Mouse (Mus musculus): ENCODE data around the gene Wipi2. TPM values are rescaled to one million over a fixed set of nuclear protein-coding genes. Genes with fewer than 3 reads are reported as not detected.

The Wipi2 gene
- total and polyA plus RNA-seq, 3 experiments, result 10.9 to 42.8 (median 42.7) TPM

GRCm38 (mm10) chr5:142679065-142679464 lies 51.6 kb downstream of the Wipi2 start:
- Histone ChIP-seq H3K9me3 (replicated peaks) (peaks cover 7% of the 10 kb centered on the region), H3K4me1 (ENCODE audit: insufficient read depth, low read depth, low read length) (peaks cover 22% of the 10 kb centered on the region), H3K4me3 (ENCODE audit: low read depth, low read length) (no peak overlapping the region), H3K27me3 (ENCODE audit: insufficient read depth, low read length) (peaks cover 7% of the 10 kb centered on the region), H3K36me3 (replicated peaks) (no peaks in the 10 kb centered on the region)
- ATAC-seq (ENCODE audit: extremely low read depth, insufficient number of reproducible peaks, low FRiP score, poor library complexity, severe bottlenecking), result no peak
- no peak for TF ChIP-seq GATA2 (IDR thresholded peaks at IDR 0.05; ENCODE audit: borderline replicate concordance, low read depth, low read length)
- TF ChIP-seq CTCF (IDR thresholded peaks at IDR 0.05; ENCODE audit: low read depth, low read length), result no peak
- TF ChIP-seq TAL1 (conservative IDR thresholded peaks at IDR 0.05; ENCODE audit: low read depth, low read length), result peak; percentile 10; the same call in 1 of the 2 replicates
- TF ChIP-seq GATA1 (IDR thresholded peaks at IDR 0.05; ENCODE audit: borderline replicate concordance, low read length), result no peak
- DNase-seq (ENCODE audit: low spot score), result no peak

- Histone ChIP-seq H3K9me3 (replicated peaks) (peaks cover 7% of the 10 kb centered on the region), H3K27me3 (ENCODE audit: insufficient read depth, low read length) (peaks cover 9% of the 10 kb centered on the region), H3K4me3 (ENCODE audit: low read depth, low read length) (no peak overlapping the region), H3K4me1 (ENCODE audit: insufficient read depth, low read depth, low read length) (peaks cover 18% of the 10 kb centered on the region), H3K36me3 (replicated peaks) (no peaks in the 10 kb centered on the region)
- no peak for ATAC-seq (ENCODE audit: extremely low read depth, insufficient number of reproducible peaks, low FRiP score, poor library complexity, severe bottlenecking)
- no peak for DNase-seq (ENCODE audit: low spot score)
- TF ChIP-seq GATA1 (IDR thresholded peaks at IDR 0.05; ENCODE audit: borderline replicate concordance, low read length), result no peak
- TF ChIP-seq CTCF (IDR thresholded peaks at IDR 0.05; ENCODE audit: low read depth, low read length), result no peak
- TF ChIP-seq GATA2 (IDR thresholded peaks at IDR 0.05; ENCODE audit: borderline replicate concordance, low read depth, low read length), result no peak
- no peak for TF ChIP-seq TAL1 (conservative IDR thresholded peaks at IDR 0.05; ENCODE audit: low read depth, low read length)
- TF ChIP-seq POLR2AphosphoS5 (IDR thresholded peaks at IDR 0.05; ENCODE audit: insufficient replicate concordance, low read depth, low read length), result no peak
Observed at GRCm38 (mm10) chr5:142681911-142682310, 54.4 kb downstream of the Wipi2 start.

GRCm38 (mm10) chr5:142682529-142682928 lies 55.0 kb downstream of the Wipi2 start:
- no peak for DNase-seq (ENCODE audit: low spot score)
- peaks cover 16% of the 10 kb centered on the region for H3K4me1 ChIP-seq (ENCODE audit: insufficient read depth, low read depth, low read length)
- H3K36me3 ChIP-seq (replicated peaks), result no peaks in the 10 kb centered on the region
- TF ChIP-seq GATA1 (IDR thresholded peaks at IDR 0.05; ENCODE audit: borderline replicate concordance, low read length), result no peak
- TF ChIP-seq CTCF (IDR thresholded peaks at IDR 0.05; ENCODE audit: low read depth, low read length), result no peak
- H3K4me3 ChIP-seq (ENCODE audit: low read depth, low read length), result no peak overlapping the region
- peaks cover 7% of the 10 kb centered on the region for H3K9me3 ChIP-seq (replicated peaks)
- H3K27me3 ChIP-seq (ENCODE audit: insufficient read depth, low read length), result peaks cover 12% of the 10 kb centered on the region
- ATAC-seq (ENCODE audit: extremely low read depth, insufficient number of reproducible peaks, low FRiP score, poor library complexity, severe bottlenecking), result no peak

GRCm38 (mm10) chr5:142688866-142689265 lies 61.4 kb downstream of the Wipi2 start:
- Histone ChIP-seq H3K36me3 (replicated peaks) (no peaks in the 10 kb centered on the region), H3K9me3 (replicated peaks) (no peaks in the 10 kb centered on the region), H3K4me3 (ENCODE audit: low read depth, low read length) (no peak overlapping the region), H3K4me1 (ENCODE audit: insufficient read depth, low read depth, low read length) (no peaks in the 10 kb centered on the region), H3K27me3 (ENCODE audit: insufficient read depth, low read length) (peaks cover 36% of the 10 kb centered on the region)
- no peak for DNase-seq (ENCODE audit: low spot score)
- no peak for ATAC-seq (ENCODE audit: extremely low read depth, insufficient number of reproducible peaks, low FRiP score, poor library complexity, severe bottlenecking)
- TF ChIP-seq GATA1 (IDR thresholded peaks at IDR 0.05; ENCODE audit: borderline replicate concordance, low read length) (no peak), CTCF (IDR thresholded peaks at IDR 0.05; ENCODE audit: low read depth, low read length) (no peak), POLR2AphosphoS5 (IDR thresholded peaks at IDR 0.05; ENCODE audit: insufficient replicate concordance, low read depth, low read length) (no peak), TAL1 (conservative IDR thresholded peaks at IDR 0.05; ENCODE audit: low read depth, low read length) (no peak), GATA2 (IDR thresholded peaks at IDR 0.05; ENCODE audit: borderline replicate concordance, low read depth, low read length) (no peak)

- no peak overlapping the region for H3K4me3 ChIP-seq (ENCODE audit: low read depth, low read length)
- H3K4me1 ChIP-seq (ENCODE audit: insufficient read depth, low read depth, low read length), result no peaks in the 10 kb centered on the region
- TF ChIP-seq GATA1 (IDR thresholded peaks at IDR 0.05; ENCODE audit: borderline replicate concordance, low read length) (no peak), CTCF (IDR thresholded peaks at IDR 0.05; ENCODE audit: low read depth, low read length) (no peak), GATA2 (IDR thresholded peaks at IDR 0.05; ENCODE audit: borderline replicate concordance, low read depth, low read length) (no peak), TAL1 (conservative IDR thresholded peaks at IDR 0.05; ENCODE audit: low read depth, low read length) (no peak), POLR2AphosphoS5 (IDR thresholded peaks at IDR 0.05; ENCODE audit: insufficient replicate concordance, low read depth, low read length) (no peak)
- peaks cover 33% of the 10 kb centered on the region for H3K27me3 ChIP-seq (ENCODE audit: insufficient read depth, low read length)
- no peak for DNase-seq (ENCODE audit: low spot score)
- no peaks in the 10 kb centered on the region for H3K36me3 ChIP-seq (replicated peaks)
- H3K9me3 ChIP-seq (replicated peaks), result no peaks in the 10 kb centered on the region
- ATAC-seq (ENCODE audit: extremely low read depth, insufficient number of reproducible peaks, low FRiP score, poor library complexity, severe bottlenecking), result no peak
Observed at GRCm38 (mm10) chr5:142690343-142690742, 62.8 kb downstream of the Wipi2 start.

GRCm38 (mm10) chr5:142692248-142692647 lies 64.8 kb downstream of the Wipi2 start, which contains the start of gene Slc29a4:
Gene Slc29a4, plus strand, starts transcription at chr5:142692512.
- Histone ChIP-seq H3K27me3 (ENCODE audit: insufficient read depth, low read length) (peaks cover 30% of the 10 kb centered on the region), H3K36me3 (replicated peaks) (no peaks in the 10 kb centered on the region), H3K4me3 (ENCODE audit: low read depth, low read length) (no peak within 1 kb of the TSS), H3K4me1 (ENCODE audit: insufficient read depth, low read depth, low read length) (no peaks in the 10 kb centered on the region), H3K9me3 (replicated peaks) (no peaks in the 10 kb centered on the region)
- no peak for TF ChIP-seq CTCF (IDR thresholded peaks at IDR 0.05; ENCODE audit: low read depth, low read length)
- TF ChIP-seq POLR2AphosphoS5 (IDR thresholded peaks at IDR 0.05; ENCODE audit: insufficient replicate concordance, low read depth, low read length), result no peak
- no peak for TF ChIP-seq GATA1 (IDR thresholded peaks at IDR 0.05; ENCODE audit: borderline replicate concordance, low read length)
- TF ChIP-seq TAL1 (conservative IDR thresholded peaks at IDR 0.05; ENCODE audit: low read depth, low read length), result no peak
- no peak for TF ChIP-seq GATA2 (IDR thresholded peaks at IDR 0.05; ENCODE audit: borderline replicate concordance, low read depth, low read length)
- ATAC-seq (ENCODE audit: extremely low read depth, insufficient number of reproducible peaks, low FRiP score, poor library complexity, severe bottlenecking) (no peak), DNase-seq (ENCODE audit: low spot score) (no peak)
